Comparison of ENCODE assay signal across 21 mouse cellular contexts in genomic region chr11:115946221-115946828, GRCm38 (mm10). TPM values are rescaled to one million over a fixed set of nuclear protein-coding genes. Genes with fewer than 3 reads are reported as not detected.
DNase-seq lines count a peak whose midpoint lies in the region; ATAC-seq and TF ChIP-seq lines count a peak whose summit lies in the region.
"Had no signal": no experiment of that assay in that cellular context is flagged by ENCODE, and none has a peak within 500 bp of the region (broad histone marks: within the 10 kb centered on the region; RNA-seq: fewer than 3 reads in every experiment).

No protein-coding gene starts in this region.

- H3K4me3 ChIP-seq in heart, adult 2 months, result no peak overlapping the region
- H3K4me3 ChIP-seq in heart, embryonic 11.5 days (ENCODE audit: low read depth, low read length), result no peak overlapping the region
- H3K4me3 ChIP-seq in lung, embryonic 14.5 days (ENCODE audit: low read depth, low read length), result no peak overlapping the region
- no peak overlapping the region for H3K4me3 ChIP-seq in embryonic facial prominence, embryonic 14.5 days (ENCODE audit: low read depth, low read length)
- no peak overlapping the region for H3K4me3 ChIP-seq in limb, embryonic 15.5 days
- H3K4me3 ChIP-seq: forebrain, embryonic 13.5 days; liver, embryonic 13.5 days; midbrain, embryonic 10.5 days; neural tube, embryonic 12.5 days had no signal

- TF ChIP-seq EP300 in heart, adult 2 months (IDR thresholded peaks at IDR 0.05; ENCODE audit: insufficient read depth, low read depth, low read length), result no peak

- intact Hi-C loops in heart, adult 2 months (cut with DNase I), result no loop called here

- DNase-seq in heart, adult 2 months, result no peak
- DNase-seq in lung, embryonic 14.5 days, result no peak
- no peak for DNase-seq in lung, postnatal 14 days
- peak; percentile 71 for DNase-seq in embryonic facial prominence, embryonic 14.5 days (ENCODE audit: low spot score)
- no peak for DNase-seq in right cerebral cortex, adult 2 months (ENCODE audit: low spot score in 2 of 2)
- no peak for DNase-seq in cerebellum, adult 9-10 months
- DNase-seq: adrenal gland, postnatal 14 days; B cell, adult 2 months; cerebellum, adult 11 months; embryo, embryonic 11 days; gastrocnemius, postnatal 25 days; liver, embryonic 13.5 days; right cerebral cortex, postnatal 14 days had no signal

- TF ChIP-seq CTCF in heart, adult 2 months (IDR thresholded peaks at IDR 0.05), result no peak
- no peak for TF ChIP-seq CTCF in lung, embryonic 14.5 days (IDR thresholded peaks at IDR 0.05; ENCODE audit: low read depth)

- 54% methylated on average over 9 of the region's 9 CpGs for WGBS in heart, adult 2 months
- 85% methylated on average over 9 of the region's 9 CpGs for WGBS in heart, embryonic 11.5 days (ENCODE audit: insufficient replicate concordance)
- 82% methylated on average over 9 of the region's 9 CpGs for WGBS in lung, embryonic 14.5 days
- 86% methylated on average over 9 of the region's 9 CpGs for WGBS in embryonic facial prominence, embryonic 14.5 days
- 76% methylated on average over 9 of the region's 9 CpGs for WGBS in limb, embryonic 15.5 days

- H3K27ac ChIP-seq in heart, adult 2 months, result peak overlapping the region; percentile 15; the same call in 1 of the 2 replicates
- no peak overlapping the region for H3K27ac ChIP-seq in heart, embryonic 11.5 days (ENCODE audit: low read depth, low read length)
- H3K27ac ChIP-seq in lung, embryonic 14.5 days (ENCODE audit: low read depth), result peak overlapping the region; percentile 21; the same call in 1 of the 2 replicates
- peak overlapping the region; percentile 65 for H3K27ac ChIP-seq in embryonic facial prominence, embryonic 14.5 days (replicated peaks; ENCODE audit: low read depth, low read length)
- peak overlapping the region; percentile 77 for H3K27ac ChIP-seq in limb, embryonic 15.5 days
- H3K27ac ChIP-seq: forebrain, embryonic 13.5 days; liver, embryonic 13.5 days; midbrain, embryonic 10.5 days; neural tube, embryonic 12.5 days had no signal

- ATAC-seq in heart, embryonic 11.5 days (replicated peaks; ENCODE audit: insufficient number of reproducible peaks, low FRiP score, low TSS enrichment), result no peak
- no peak for ATAC-seq in lung, embryonic 14.5 days (ENCODE audit: insufficient read depth)
- ATAC-seq in embryonic facial prominence, embryonic 14.5 days (ENCODE audit: low read depth), result 0 out of 2 replicates have a peak, but pooled peaks have one; percentile 9
- peak; percentile 40; the same call in 1 of the 2 replicates for ATAC-seq in limb, embryonic 15.5 days (ENCODE audit: insufficient number of reproducible peaks, low FRiP score, low TSS enrichment, low read depth)
- ATAC-seq: forebrain, embryonic 13.5 days; Patski had no signal

- H3K36me3 ChIP-seq in heart, adult 2 months (ENCODE audit: control insufficient read depth, insufficient read depth, low read length), result no peaks in the 10 kb centered on the region
- peaks cover 35% of the 10 kb centered on the region for H3K36me3 ChIP-seq in heart, embryonic 11.5 days (ENCODE audit: control insufficient read depth, insufficient read depth, low read length)
- H3K36me3 ChIP-seq in lung, embryonic 14.5 days (ENCODE audit: insufficient read depth), result peaks cover 80% of the 10 kb centered on the region
- H3K36me3 ChIP-seq in embryonic facial prominence, embryonic 14.5 days (ENCODE audit: control insufficient read depth, insufficient read depth, low read length), result peaks cover 78% of the 10 kb centered on the region
- H3K36me3 ChIP-seq in limb, embryonic 15.5 days, result peaks cover 77% of the 10 kb centered on the region

- no peak for TF ChIP-seq POLR2A in heart, adult 2 months (IDR thresholded peaks at IDR 0.05; ENCODE audit: insufficient read depth, low read depth, low read length)

- no peaks in the 10 kb centered on the region for H3K27me3 ChIP-seq in heart, adult 2 months (ENCODE audit: control insufficient read depth, insufficient read depth, low read length)
- no peaks in the 10 kb centered on the region for H3K27me3 ChIP-seq in heart, embryonic 11.5 days (ENCODE audit: control insufficient read depth, insufficient read depth, low read length)
- H3K27me3 ChIP-seq in lung, embryonic 14.5 days (ENCODE audit: insufficient read depth, low read length), result no peaks in the 10 kb centered on the region
- H3K27me3 ChIP-seq in embryonic facial prominence, embryonic 14.5 days (replicated peaks; ENCODE audit: control insufficient read depth, insufficient read depth, low read length), result no peaks in the 10 kb centered on the region
- H3K27me3 ChIP-seq in limb, embryonic 15.5 days, result no peaks in the 10 kb centered on the region
- H3K27me3 ChIP-seq: forebrain, embryonic 13.5 days; liver, embryonic 13.5 days; neural tube, embryonic 12.5 days; Patski had no signal

- H3K9ac ChIP-seq in heart, adult 2 months (ENCODE audit: low read depth, low read length), result no peak overlapping the region
- H3K9ac ChIP-seq in heart, embryonic 11.5 days (ENCODE audit: low read depth, low read length), result no peak overlapping the region; the same call in 1 of the 2 replicates
- no peak overlapping the region for H3K9ac ChIP-seq in lung, embryonic 14.5 days
- no peak overlapping the region for H3K9ac ChIP-seq in embryonic facial prominence, embryonic 14.5 days (ENCODE audit: low read depth, low read length)
- H3K9ac ChIP-seq in limb, embryonic 15.5 days, result no peak overlapping the region
- H3K9ac ChIP-seq: forebrain, embryonic 13.5 days; liver, embryonic 13.5 days; neural tube, embryonic 12.5 days had no signal

- no peaks in the 10 kb centered on the region for H3K79me2 ChIP-seq in heart, adult 2 months (replicated peaks; ENCODE audit: control insufficient read depth, insufficient read depth, low read length)

- no peaks in the 10 kb centered on the region for H3K4me1 ChIP-seq in heart, adult 2 months (ENCODE audit: control insufficient read depth, insufficient read depth, low read length)
- H3K4me1 ChIP-seq in heart, embryonic 11.5 days (ENCODE audit: control insufficient read depth, insufficient read depth, low read length), result no peaks in the 10 kb centered on the region
- no peaks in the 10 kb centered on the region for H3K4me1 ChIP-seq in lung, embryonic 14.5 days (ENCODE audit: insufficient read depth)
- no peaks in the 10 kb centered on the region for H3K4me1 ChIP-seq in embryonic facial prominence, embryonic 14.5 days (ENCODE audit: control insufficient read depth, insufficient read depth, low read length)
- H3K4me1 ChIP-seq in limb, embryonic 15.5 days, result peaks cover 18% of the 10 kb centered on the region
- H3K4me1 ChIP-seq: forebrain, embryonic 13.5 days; liver, embryonic 13.5 days; midbrain, embryonic 10.5 days had no signal

- H3K9me3 ChIP-seq in heart, embryonic 11.5 days (replicated peaks; ENCODE audit: control insufficient read depth, low read length), result no peaks in the 10 kb centered on the region
- no peaks in the 10 kb centered on the region for H3K9me3 ChIP-seq in lung, embryonic 14.5 days (ENCODE audit: low read depth, low read length)
- no peaks in the 10 kb centered on the region for H3K9me3 ChIP-seq in embryonic facial prominence, embryonic 14.5 days (ENCODE audit: control insufficient read depth, low read length)
- H3K9me3 ChIP-seq in limb, embryonic 15.5 days, result no peaks in the 10 kb centered on the region
- H3K9me3 ChIP-seq: forebrain, embryonic 13.5 days; liver, embryonic 13.5 days; midbrain, embryonic 10.5 days; neural tube, embryonic 12.5 days had no signal

- no peak overlapping the region for H3K4me2 ChIP-seq in heart, embryonic 11.5 days
- H3K4me2 ChIP-seq in lung, embryonic 14.5 days, result no peak overlapping the region
- H3K4me2 ChIP-seq in embryonic facial prominence, embryonic 14.5 days (ENCODE audit: low read depth, low read length), result no peak overlapping the region
- H3K4me2 ChIP-seq in limb, embryonic 15.5 days, result no peak overlapping the region
- H3K4me2 ChIP-seq: forebrain, embryonic 13.5 days; liver, embryonic 13.5 days; neural tube, embryonic 12.5 days had no signal

RNA-seq across cellular contexts. Expression of gene Recql5, which starts 13.0 kb away (rescaled TPM):
- total RNA-seq in heart, adult 2 months (2021), result 1 to 10 TPM; 6.8 to 7.4 TPM
- polyA plus RNA-seq in heart, adult 2 months (2012; rRNA removed), result 10.2 and 12.2 TPM in 2 replicates
- polyA plus RNA-seq in heart, embryonic 11.5 days (2014; fragmentation: Nextera tagmentation; extraction: Ambion mirVana), result 12.3 and 13.0 TPM in 2 replicates
- polyA plus RNA-seq in lung, embryonic 14.5 days (2014; fragmentation: Nextera tagmentation; extraction: Ambion mirVana), result 17.8 and 21.7 TPM in 2 replicates
- polyA plus RNA-seq in embryonic facial prominence, embryonic 14.5 days (2014; fragmentation: Nextera tagmentation; extraction: Ambion mirVana), result 13.3 TPM in 2 replicates
- 17.0 and 17.6 TPM in 2 replicates for polyA plus RNA-seq in limb, embryonic 15.5 days (2015; fragmentation: Nextera tagmentation; extraction: Ambion mirVana)

RNA-seq across cellular contexts. Expression of gene Sap30bp, which starts 13.2 kb away (rescaled TPM):
- 10 to 100 TPM; 16.4 to 18.1 TPM for total RNA-seq in heart, adult 2 months (2021)
- polyA plus RNA-seq in heart, adult 2 months (2012; rRNA removed), result 9.1 and 10.8 TPM in 2 replicates
- 27.9 and 28.3 TPM in 2 replicates for polyA plus RNA-seq in heart, embryonic 11.5 days (2014; fragmentation: Nextera tagmentation; extraction: Ambion mirVana)
- 39.1 and 43.5 TPM in 2 replicates for polyA plus RNA-seq in lung, embryonic 14.5 days (2014; fragmentation: Nextera tagmentation; extraction: Ambion mirVana)
- polyA plus RNA-seq in embryonic facial prominence, embryonic 14.5 days (2014; fragmentation: Nextera tagmentation; extraction: Ambion mirVana), result 30.2 and 36.6 TPM in 2 replicates
- 31.3 and 36.1 TPM in 2 replicates for polyA plus RNA-seq in limb, embryonic 15.5 days (2015; fragmentation: Nextera tagmentation; extraction: Ambion mirVana)

RNA-seq across cellular contexts. Expression of gene Itgb4, which starts 28.2 kb away (rescaled TPM):
- total RNA-seq in heart, adult 2 months (2021), result 1 to 10 TPM; 2.6 to 2.9 TPM
- polyA plus RNA-seq in heart, adult 2 months (2012; rRNA removed), result 1.9 and 3.1 TPM in 2 replicates
- polyA plus RNA-seq in heart, embryonic 11.5 days (2014; fragmentation: Nextera tagmentation; extraction: Ambion mirVana), result 0.51 and 0.80 TPM in 2 replicates
- 2.0 and 2.3 TPM in 2 replicates for polyA plus RNA-seq in lung, embryonic 14.5 days (2014; fragmentation: Nextera tagmentation; extraction: Ambion mirVana)
- 10.7 and 11.0 TPM in 2 replicates for polyA plus RNA-seq in embryonic facial prominence, embryonic 14.5 days (2014; fragmentation: Nextera tagmentation; extraction: Ambion mirVana)
- 14.7 and 15.7 TPM in 2 replicates for polyA plus RNA-seq in limb, embryonic 15.5 days (2015; fragmentation: Nextera tagmentation; extraction: Ambion mirVana)

RNA-seq across cellular contexts. Expression of gene Smim6, which starts 34.5 kb away (rescaled TPM):
- not detected for total RNA-seq in heart, adult 2 months (2021)
- 0.29 and 0.35 TPM in 2 replicates for polyA plus RNA-seq in heart, adult 2 months (2012; rRNA removed)
- polyA plus RNA-seq in heart, embryonic 11.5 days (2014; fragmentation: Nextera tagmentation; extraction: Ambion mirVana), result 0.46 and 1.2 TPM in 2 replicates
- 11.4 and 12.2 TPM in 2 replicates for polyA plus RNA-seq in lung, embryonic 14.5 days (2014; fragmentation: Nextera tagmentation; extraction: Ambion mirVana)
- 0.71 and 1.4 TPM in 2 replicates for polyA plus RNA-seq in embryonic facial prominence, embryonic 14.5 days (2014; fragmentation: Nextera tagmentation; extraction: Ambion mirVana)
- polyA plus RNA-seq in limb, embryonic 15.5 days (2015; fragmentation: Nextera tagmentation; extraction: Ambion mirVana), result 1.0 and 1.7 TPM in 2 replicates
- total RNA-seq: adrenal gland, postnatal 14 days; gastrocnemius, postnatal 25 days; left cerebral cortex, adult 8-10 months had no signal

RNA-seq across cellular contexts. Expression of gene Smim5, which starts 46.6 kb away (rescaled TPM):
- total RNA-seq in heart, adult 2 months (2021), result 10 to 100 TPM; 10.2 to 17.8 TPM
- 21.8 and 32.8 TPM in 2 replicates for polyA plus RNA-seq in heart, adult 2 months (2012; rRNA removed)
- polyA plus RNA-seq in heart, embryonic 11.5 days (2014; fragmentation: Nextera tagmentation; extraction: Ambion mirVana), result 19.6 and 21.8 TPM in 2 replicates
- 1.9 and 3.2 TPM in 2 replicates for polyA plus RNA-seq in lung, embryonic 14.5 days (2014; fragmentation: Nextera tagmentation; extraction: Ambion mirVana)
- 16.5 and 20.2 TPM in 2 replicates for polyA plus RNA-seq in embryonic facial prominence, embryonic 14.5 days (2014; fragmentation: Nextera tagmentation; extraction: Ambion mirVana)
- polyA plus RNA-seq in limb, embryonic 15.5 days (2015; fragmentation: Nextera tagmentation; extraction: Ambion mirVana), result 19.6 and 27.4 TPM in 2 replicates
- polyA plus RNA-seq: testis, adult 2 months had no signal

Comparison
In these comparisons a context has a peak if more than half of its experiments do, and no peak if none do; other contexts are left out.
1. ATAC-seq: peak in embryonic facial prominence, embryonic 14.5 days (single experiment) and limb, embryonic 15.5 days (single experiment); none in heart, embryonic 11.5 days (single experiment) and lung, embryonic 14.5 days (single experiment).